Mouse (Mus musculus) hematopoietic stem cell, adult 5-6 weeks (primary cell): Measurements from ENCODE around the gene Gm10197. TPM values are rescaled to one million over a fixed set of nuclear protein-coding genes. Genes with fewer than 3 reads are reported as not detected.
A peak's percentile ranks its signal among the peaks of the same experiment; 100 is the strongest.
"Not testable (repeated sequence)": the region's sequence is repeated elsewhere in the genome, so short reads cannot be mapped to it uniquely, and the experiment has no call there.

Experiments
- ATAC-seq, 2 experiments: fragments of 125-278 bp in 1 of 2; replicated peaks in 1 of 2; 2 replicates each; pipeline ENCODE4 v1.8.0; 2016 to 2017; ENCODE audit warnings: inconsistent platforms in 2 of 2, mild to moderate bottlenecking in 2 of 2, moderate number of reproducible peaks in 2 of 2, low read depth in 1 of 2, moderate TSS enrichment in 1 of 2; ENCODE audit not compliant: low FRiP score in 2 of 2, poor library complexity in 2 of 2, severe bottlenecking in 2 of 2, insufficient read depth in 1 of 2, low TSS enrichment in 1 of 2
- total RNA-seq: library from RNA; stranded (forward); fragments of 172-1452, 232-1000 nt; gene quantifications from 2 replicates; pipeline ENCODE4 v1.2.3, GENCODE M21; 2017

Gm10197 gene
- total RNA-seq, 1 experiment from 2014 or later = not detected

DNA sequence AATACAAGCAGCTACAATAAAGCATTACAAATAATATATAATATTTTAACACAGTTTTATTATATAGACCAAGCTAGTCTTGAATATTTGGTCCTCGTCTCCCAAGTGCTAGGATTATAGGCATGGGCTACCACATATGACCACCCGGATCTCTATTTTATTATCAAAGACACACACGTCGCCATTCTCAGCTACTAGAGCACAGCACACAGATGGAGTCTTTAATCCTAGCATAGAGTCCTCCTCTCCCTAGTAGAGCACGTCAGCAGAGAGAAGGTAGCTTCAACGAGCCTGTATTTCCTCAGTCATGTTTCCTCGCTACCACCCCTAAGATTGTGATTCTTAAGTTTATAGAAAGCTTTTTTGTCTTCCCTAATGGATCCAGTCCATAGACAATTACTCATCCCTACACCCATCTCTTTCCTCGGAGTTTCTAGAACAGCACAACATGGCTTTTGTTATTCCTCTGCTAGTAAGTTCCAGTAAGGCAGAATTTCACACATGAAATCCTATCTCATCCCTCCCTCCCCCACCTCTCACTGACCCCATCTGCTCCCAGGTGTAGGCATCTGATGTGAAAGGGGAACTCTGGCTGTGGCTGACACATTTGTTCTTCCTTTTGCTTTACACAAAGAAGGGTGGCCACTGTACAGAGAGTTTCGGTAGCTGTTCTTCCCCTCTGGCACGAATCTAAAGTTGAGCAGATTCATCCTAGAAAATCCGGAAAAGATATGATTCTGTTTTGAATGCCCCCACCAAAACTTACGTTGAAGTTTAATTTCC is 26.1 kb upstream of the Gm10197 start:
- ATAC-seq = no peak

DNA sequence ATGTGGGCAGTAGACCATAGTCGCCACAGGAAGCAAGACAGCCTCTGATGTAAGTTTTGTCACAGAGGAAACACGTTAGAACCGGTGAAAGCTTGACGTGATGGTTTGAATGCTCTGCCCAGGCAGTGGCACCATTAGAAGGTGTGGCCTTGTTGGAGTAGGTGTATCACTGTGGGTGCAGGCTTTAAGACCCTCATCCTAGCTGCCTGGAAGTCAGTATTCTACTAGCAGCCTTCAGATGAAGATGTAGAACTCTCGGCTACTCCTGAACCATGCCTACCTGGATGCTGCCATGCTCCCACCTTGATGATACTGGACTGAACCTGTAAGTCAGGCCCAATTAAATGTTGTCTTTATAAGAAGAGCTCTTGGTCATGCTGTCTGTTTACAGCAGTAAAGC is 24.2 kb upstream of the Gm10197 start:
- ATAC-seq = not testable (repeated sequence)

DNA sequence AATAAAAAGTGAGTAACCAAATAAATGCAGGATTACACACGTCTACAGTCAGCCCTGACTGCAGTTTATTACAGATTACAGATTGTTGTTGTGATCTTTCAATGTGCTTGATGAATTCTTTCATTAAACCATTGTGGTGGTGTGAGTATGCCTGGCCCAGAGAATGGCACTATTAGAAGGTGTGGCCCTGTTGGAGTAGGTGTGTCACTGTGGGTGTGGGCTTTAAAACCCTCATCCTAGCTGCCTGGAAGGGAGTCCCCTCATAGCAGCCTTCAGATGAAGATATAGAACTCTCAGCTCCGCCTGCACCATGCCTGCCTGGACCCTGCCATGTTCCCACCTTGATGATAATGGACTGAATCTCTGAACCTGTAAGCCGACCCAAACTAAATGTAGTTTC is 23.4 kb upstream of the Gm10197 start:
- ATAC-seq = not testable (repeated sequence)

DNA sequence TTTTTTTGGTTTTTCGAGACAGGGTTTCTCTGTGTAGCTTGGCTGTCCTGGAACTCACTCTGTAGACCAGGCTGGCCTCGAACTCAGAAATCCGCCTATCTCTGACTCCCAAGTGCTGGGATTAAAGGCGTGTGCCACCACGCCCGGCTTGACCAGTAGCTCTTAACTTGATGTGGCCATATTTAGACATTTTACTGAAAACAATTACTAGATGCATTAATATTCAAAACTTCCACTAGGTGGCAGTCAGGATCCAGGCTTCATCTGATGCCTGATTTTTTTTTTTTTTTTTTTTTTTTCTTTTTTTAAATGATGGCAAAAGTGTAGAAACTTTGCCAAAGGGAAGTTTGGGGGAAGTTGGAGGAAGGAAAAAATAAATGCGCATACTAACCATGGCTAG is 23.0 kb upstream of the Gm10197 start:
- ATAC-seq = no peak

DNA sequence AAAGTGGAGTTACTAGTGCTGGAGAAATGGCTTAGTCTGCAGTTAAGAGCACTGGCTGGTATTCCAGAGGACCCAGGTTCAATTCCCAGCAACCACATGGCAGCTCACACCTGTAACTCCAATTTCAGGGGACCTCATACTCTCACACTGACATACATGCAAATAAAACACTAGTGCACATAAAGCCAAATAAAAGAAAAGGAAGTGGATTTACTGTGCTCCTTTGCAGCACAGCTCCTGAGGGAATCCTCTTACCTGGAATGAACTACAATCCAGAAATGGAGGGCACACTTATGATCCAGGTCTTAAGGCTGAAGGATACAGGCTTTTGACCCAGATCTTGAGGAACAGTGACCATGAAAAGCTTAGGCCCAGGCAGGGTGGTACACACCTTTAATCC is 22.1 kb upstream of the Gm10197 start:
- ATAC-seq = no peak

DNA sequence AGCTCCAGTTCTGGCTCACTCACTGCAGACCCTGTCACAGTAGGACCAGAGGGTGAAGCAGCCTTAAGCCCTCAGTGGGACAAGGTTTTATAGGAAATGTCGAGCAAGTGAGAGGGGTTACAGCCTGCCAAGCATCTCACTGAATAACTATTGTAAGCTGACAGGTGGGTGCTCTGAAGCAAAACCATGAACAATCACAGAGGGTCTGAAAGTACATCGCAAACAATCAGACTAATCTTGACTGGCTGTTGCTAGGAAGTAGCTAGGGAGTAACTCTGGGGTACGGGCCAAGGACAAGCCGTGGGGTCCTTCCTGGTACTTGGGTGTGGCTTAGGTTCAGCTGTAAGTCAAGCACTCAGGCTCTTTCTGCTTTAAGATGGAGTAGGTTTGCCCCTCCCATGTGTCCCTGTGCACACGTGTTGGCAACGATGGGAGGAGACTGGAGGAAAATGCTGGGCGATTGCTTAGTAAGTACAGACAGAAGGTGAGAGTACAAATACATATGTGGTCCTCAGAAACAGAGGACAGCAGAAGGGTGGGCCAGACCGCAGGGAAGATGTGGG is 21.3 kb upstream of the Gm10197 start:
- no peak for ATAC-seq

DNA sequence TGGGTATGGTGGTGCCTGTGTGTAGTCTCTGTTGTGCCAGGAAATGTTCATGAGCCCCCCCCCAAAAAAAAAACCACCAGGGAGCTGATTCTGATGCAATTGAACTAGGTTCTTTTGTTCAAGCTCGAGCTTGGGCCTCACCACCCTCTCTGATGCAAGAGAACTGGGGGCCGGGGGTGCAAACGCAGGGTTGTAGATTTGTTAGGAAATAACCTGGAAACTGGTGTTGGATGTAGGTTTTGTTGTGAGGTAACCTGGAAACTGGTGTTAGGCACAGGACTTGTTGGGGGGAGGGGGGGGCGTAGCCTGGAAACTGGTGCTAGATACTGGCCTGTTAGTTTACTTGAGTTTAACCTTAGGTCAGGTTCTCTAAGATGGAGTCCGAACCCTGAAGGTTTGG is 20.2 kb upstream of the Gm10197 start:
- ATAC-seq = no peak

DNA sequence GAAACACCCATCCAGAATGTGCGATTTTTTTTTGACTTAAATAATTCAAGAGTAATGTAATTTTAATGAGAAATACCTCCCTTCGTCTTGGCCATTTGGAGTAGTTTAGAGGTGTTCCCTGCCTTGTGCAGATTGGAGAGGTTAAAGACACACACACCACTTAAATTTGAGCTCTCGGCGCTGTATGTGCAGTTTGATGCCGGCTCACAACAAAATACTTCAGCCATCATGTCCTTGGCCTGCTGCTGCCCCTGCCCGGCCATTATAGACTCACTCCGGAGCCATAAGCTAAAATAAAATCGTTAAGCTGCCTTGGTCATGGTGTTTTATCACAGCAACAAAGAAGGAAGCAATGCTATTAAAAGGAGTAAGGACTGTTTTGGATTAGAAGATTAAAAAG is 19.8 kb upstream of the Gm10197 start:
- ATAC-seq = no peak

DNA sequence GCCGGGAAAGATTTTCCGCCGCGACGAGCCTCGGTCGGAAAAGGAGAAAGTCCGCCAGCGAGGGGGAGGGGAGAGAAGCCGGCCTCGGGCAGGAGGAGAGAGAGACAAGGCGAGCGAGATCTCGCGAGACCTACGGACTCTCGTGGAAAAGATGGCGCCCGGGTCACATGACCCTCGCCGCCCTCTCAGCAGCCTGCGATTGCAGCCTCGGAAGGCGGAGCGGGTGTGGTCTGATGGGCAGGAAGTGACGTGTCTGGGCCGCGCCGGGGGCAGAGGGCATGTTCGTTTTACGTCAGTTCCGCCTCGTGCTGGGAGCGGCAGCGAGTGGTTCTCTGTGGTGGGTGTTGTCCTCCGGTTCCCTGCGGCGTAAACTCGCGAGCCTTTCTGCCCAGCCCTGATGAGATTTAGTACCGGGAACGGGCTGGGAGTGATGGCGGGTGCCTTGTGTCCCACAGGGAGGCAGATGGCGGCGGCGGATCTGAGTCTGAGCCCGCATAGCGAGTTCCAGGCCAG is 19.0 kb upstream of the Gm10197 start, which contains the start of gene Smndc1:
Gene Smndc1 (minus strand): TSS at position 84 of the 513 bp plus-strand sequence.
- peak; percentile 94 to 96 for ATAC-seq

DNA sequence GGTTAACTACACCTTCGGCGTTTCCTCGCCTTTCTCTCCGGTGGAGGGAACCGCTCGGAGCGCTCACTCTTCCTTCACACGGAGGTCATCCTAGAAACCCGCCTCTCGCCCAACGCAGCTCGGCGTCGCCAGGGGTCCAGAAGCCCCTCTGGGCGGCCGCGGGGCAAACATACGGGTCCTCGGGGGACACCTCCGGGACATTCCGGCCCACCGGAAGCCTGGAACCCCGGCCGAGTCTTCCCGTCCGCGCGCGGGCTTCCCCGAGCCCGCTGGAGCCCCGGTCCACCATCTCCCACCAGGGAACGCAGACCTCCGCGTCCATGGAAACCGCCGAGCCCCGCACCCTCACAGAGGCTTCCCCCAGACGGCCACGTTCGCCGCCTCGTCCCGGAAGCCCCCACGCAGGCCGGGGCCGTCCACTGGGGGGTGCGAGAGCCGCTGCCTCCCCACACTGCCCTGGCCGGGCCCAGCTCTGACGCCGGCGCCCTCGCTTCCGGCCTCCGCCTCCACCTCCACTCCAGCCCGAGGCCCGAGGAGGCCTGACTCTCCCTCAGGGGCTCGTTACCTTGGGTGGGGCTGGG is 18.4 kb upstream of the Gm10197 start:
- ATAC-seq = peak; percentile 20 to 33; a peak in 2 of 4 replicates

DNA sequence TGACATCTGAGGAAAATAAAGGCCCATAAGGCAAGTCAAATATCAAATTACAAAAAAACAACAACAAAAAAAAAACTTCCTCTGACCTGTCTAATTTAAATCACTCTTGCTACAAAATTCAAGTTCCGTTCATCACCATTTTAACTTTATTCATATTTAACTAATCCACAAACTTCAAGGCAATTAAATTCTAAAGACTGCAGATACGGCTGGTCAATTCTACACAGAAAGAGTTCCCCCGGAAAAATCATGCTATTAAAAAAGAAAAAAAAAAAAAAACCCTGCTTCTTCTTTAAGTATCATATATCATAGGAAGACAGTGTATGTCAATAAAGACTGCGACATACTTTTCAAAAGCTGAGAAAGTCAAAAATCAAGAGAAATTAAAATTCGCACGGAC is 17.9 kb upstream of the Gm10197 start:
- ATAC-seq = no peak

DNA sequence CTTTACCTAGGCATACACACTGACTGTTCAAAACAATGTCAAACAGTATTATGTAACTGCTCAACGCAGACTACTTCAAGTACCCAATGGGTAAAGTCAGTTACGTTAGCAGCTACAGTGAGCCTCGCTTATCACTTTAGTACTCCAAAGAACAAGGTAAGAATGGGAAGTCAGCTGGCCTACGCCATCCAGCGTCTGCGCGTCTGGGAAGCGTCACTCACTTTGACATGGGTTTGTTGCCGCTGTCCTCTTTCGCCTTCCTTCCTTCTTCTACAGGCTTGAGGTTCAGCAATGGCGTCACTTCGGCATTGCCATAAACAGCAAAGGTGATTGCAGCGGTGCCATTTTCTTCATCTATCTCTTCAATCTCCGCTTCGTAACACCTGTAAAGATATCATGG is 11.8 kb upstream of the Gm10197 start:
- ATAC-seq = no peak

DNA sequence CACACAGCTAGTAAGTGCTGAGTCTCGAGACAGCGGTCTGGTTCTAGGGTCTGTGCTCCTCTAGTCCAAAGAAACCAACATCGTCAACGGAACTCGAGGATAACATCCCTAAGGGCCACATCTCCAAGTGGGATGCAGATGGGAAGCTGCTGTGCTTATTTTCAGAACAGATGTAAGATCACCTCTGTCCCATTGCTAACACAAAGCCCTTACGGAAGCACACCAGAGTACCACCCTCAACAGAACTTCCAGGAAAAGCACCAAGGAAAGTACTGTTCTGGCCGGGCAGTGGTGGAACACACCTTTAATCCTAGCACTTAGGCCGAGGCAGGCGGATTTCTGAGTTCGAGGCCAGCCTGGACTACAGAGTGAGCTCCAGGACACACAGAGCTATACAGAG is 6.9 kb upstream of the Gm10197 start:
- ATAC-seq = no peak

DNA sequence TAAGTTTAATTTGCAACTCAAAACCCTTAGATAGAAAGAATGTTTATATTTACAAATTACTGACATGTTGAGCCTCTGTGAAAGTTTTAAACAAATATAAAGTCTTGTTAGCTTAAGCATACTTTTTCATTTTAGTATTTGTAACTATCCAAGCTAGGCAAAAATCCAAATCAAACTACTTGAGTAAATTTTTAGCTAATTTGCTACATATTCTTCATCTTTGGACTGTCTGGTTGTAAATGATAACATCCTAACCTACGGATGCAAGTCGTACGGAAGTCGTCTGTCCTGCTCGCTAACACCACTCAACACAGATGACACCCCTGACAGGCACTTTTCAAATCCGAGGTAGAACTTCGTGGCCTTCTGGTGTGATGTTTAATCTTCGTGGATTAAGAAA is 6.1 kb upstream of the Gm10197 start:
- no peak for ATAC-seq

DNA sequence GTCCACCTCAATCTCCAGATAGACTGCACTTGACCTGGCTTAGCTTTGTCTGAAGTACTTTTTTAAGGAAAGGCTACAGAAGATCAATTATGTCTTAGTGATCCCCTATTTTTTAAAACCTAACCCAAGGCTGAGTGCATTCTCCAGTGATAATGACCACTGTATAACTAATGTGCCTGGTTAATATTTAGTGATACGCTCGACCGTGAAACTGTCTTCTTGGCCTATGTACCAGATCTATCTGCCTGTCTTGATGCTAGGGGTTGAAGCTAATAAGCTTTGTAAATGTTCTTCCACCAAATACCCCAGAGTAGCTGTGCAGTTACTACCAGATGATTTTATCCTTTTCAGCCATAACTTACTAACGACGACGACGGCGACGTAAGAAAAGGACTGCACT is 4.2 kb upstream of the Gm10197 start:
- ATAC-seq = no peak

DNA sequence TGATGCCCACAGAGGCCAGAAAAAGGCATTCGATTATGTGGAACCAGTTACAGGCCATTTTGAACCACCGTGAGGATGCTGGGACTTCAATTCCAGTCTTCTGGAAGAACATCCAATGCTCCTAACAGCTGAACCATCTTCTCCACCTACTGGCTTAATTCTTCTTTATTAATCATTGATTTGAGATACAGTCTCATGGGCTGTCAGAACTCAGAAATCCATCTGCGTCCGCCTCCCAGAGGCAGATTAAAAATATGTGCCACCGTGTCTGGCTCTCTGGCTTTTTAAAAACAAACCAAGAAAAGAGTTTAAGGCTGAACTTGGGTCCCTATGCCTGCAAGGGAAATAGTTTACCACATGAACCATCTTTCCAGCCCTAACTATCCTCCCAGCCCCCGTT is 3.7 kb upstream of the Gm10197 start:
- no peak for ATAC-seq

DNA sequence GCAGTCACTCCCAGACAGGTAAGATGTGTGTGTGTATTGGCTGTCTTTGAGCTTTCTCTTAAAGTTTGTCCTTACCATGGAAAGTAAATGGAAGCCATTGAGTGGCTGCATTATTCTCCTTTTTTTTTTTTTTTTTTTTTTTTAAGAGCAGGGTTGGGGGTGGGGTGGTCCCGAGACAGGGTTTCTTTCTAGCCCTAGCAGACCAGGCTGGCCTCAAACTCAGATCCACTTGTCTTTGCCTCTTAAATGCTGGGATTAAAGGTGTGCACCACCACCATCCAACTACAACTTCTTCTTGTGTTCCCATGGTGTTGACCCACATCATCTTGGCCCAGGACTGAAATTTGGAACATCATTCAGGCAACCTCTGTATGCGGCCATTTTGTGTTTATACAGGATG is 2.0 kb upstream of the Gm10197 start:
- no peak for ATAC-seq

DNA sequence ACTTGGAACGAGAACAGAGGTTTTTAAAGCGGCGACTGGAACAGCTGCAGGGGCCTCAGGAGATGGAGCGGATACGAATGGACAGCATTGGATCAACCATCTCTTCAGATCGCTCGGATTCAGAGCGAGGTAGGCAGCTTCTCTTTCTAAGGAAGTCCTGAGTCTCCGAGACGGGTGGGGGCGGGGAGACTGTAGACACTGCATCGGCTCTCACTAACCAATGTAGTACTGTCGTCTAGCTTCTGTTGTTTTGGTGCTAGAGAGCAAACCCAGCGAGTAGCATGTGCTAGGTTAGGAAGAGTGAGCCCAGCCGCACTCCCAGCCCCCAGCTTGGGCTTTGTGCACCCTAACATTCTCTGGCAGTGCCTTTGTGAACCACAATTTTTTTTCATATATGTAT is 1.3 kb downstream of the Gm10197 start:
- no peak for ATAC-seq
